Mouse (Mus musculus): ENCODE measurements around the gene Rela.

DNA sequence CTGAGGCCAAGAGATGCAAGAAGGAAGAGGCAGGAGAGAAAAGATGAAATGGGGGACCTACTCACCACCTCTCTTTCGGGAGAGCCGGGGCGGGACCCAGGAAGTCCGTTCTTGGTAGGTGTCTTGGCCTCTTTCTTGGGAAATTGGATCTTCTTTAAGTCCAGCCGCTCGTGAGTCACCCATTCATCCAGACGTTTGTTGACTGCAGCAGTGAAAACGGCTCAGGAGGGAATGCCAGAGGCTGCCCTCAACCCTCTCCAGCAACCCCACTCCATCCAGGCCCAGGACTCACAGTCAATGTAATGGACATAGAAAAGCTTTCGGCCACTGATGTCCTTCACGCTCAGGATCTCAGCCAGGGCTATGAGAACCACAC lies 28.1 kb upstream of the Rela start:
- TF ChIP-seq CTCF (IDR thresholded peaks at IDR 0.05; ENCODE audit: insufficient read depth, low read length) (no peak), POLR2A (IDR thresholded peaks at IDR 0.05; ENCODE audit: borderline replicate concordance, extremely low read depth, low read depth, low read length) (no peak)
